Mouse (Mus musculus): Measurements from ENCODE around the gene Ski.

The Ski gene

DNA sequence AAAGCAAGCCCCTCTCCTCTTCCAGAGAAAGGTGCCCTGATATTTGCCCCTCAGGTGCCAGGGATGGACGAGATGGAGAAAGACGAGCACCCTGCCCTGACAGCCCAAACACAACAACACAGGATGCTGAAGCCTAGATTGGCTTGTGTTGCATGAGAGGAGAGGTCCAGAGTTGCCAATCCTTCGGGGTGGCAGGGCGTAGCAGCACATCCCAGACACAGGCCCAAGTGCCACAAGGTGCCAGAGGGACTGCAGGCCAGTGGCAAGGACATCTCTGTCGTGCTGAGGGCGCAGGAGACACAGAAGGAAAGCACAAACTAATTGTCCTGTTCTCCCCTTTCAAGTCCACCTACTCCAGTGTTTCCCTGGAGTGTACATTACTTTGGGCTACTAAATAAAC is 8.2 kb downstream of the Ski start:
- DNase-seq (ENCODE audit: low spot score) = no peak

DNA sequence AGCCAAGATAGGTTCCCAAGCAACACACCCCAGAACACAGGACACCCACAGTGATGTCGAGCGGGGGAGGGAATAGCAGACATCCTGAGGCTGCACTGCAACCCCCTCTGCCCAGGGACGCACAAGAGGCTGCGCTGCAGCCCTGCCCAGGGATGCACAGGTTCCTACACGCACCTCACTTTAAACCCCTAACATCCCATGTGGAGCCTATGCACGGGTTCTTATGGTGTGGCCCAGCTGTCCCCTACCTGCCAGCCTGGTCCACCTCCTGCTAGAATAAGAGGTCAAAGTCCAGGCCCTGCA is 8.7 kb downstream of the Ski start:
- no peak for DNase-seq (ENCODE audit: low spot score)

DNA sequence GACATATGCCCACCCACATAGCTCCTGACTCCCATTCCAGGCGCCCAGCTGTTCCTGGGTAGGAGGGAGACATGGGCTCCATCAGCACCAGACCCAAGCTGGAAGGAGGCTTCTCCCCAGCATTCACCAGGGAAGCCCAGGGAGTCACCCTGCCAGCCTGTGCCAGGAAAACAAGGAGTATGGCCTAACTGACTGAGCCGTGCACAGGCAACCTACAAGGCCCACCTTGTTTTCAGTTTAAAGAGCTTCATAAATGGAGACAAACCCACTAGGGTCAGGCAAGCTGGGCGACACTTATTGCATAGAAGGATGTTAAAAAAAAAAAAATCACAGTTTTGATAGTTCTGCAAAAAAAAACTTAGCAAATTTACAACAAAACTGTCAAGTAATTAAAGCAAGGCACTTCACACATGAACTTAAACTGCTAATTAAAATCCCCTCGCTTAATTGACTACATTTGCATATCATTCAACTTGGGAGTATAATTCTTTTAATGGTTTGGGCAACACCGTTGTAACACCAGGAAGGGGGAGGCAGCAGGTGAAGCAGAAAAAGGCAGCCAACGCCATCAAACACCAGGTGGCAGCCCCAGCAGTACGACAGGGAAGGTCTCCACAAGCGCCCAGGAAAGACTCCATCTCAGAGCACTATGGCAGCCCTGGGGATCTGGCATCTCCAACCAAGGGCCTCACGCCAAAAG is 9.2 kb downstream of the Ski start:
- DNase-seq (ENCODE audit: low spot score) = no peak

DNA sequence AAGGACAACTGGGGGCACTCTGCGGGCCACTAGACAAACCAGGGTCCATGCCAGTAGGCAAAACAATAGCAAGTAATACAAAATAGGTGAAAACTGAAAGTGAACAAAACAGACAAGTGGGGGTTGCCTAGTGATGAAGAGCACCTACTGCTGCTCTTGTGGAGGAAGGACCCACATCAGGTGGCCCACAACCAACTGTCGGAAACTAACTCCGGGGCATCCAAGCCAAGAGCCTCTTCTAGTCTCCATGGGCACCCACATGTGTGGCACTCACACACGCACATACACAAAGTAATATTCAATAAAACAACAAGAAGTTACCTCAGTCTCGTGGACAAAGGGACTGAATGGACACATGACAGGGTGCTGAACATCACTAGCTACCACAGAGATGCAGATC is 12.9 kb downstream of the Ski start:
- DNase-seq (ENCODE audit: low spot score) = peak; percentile 64

DNA sequence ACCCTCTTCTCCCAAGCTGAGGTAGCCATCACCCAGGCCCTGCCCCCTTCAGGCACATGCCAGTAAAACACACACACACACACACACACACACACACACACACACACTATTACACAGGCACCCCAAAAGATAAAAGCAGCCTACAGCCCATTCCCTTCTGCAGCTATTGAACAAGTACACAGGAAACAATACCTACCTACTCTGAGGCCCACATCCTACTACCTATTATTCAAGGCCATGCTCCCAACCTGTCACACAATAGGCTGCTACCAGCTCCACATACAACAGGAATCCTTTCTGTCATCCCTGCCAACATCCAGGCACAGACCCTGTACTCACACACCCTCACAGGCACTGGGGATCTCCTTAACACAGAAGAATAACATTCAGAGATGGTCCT is 13.3 kb downstream of the Ski start:
- no peak for DNase-seq (ENCODE audit: low spot score)

DNA sequence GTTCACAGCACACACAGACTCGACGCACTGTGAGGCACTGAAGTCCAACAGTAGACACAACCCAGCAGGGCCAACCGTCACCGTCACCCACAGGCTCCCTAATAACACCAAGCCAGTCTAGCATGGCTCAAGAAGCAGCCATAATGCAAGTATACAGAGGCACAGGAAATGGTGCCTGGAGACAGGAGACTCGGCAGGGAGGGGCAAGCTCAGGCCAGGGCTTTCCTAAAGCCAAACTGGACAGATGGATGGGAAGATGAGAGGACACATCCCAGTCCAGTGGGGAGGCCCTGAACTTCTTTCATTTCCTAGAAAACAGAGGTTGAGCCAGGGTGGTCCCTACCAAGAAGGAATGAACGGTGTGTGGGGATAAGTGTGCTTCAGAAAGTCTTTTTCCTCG is 13.8 kb downstream of the Ski start:
- no peak for DNase-seq (ENCODE audit: low spot score)

DNA sequence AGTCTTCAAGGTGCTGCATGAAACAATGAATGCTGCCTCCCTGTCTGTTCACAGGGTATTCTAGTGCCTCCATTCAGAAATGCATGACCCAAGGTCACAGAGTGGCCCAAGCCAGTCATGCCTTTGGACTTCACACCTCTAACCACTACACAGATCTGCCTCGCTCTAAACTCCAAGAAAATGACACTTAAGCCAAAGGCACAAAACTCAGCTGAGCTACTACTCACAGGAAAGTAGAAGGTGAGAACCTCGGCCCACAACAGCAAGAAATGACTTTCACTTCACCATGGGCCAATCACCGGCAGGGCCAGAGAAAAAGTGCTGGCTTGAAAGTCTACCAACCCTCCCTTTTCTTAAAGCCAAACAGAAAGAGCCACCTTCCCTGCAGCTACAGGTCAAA is 14.6 kb downstream of the Ski start:
- peak; percentile 39 for DNase-seq (ENCODE audit: low spot score)

DNA sequence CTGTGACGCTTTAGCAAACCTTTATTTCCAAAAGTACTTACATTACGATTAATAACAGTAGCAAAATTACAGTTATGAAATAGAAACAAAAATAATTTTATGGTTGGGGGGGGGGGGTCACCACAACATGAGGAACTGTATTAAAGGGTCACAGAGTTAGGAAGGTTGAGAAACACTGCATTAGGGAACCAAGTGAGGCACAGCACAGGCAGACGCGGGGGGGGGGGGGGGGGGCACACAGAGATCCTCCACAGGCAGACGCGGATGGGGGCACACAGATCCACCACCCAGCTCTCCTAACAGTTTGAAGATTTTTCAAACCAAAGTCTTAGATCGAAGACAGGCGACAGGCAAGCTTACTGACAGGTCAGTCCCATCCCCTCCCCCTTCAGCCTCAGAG is 15.9 kb downstream of the Ski start:
- no peak for DNase-seq (ENCODE audit: low spot score)

DNA sequence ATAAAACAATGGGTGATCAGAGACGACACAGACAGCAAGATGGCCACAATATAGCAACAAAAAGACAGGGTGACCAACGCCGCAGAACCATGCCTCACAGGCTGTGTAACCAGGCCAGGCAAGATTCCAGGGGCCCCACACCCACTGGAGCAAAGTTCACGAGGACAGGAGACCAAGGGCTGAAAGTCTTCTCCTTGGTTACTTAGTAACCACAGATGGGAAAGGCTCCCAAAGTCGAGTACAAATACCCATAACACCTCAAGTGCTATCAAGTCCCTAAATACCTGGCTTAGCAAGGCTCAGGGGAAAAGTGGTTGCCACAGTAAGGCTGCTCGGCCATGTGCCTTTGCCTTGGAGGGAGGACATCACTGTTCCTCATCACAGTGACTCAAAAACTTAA is 16.5 kb downstream of the Ski start:
- DNase-seq (ENCODE audit: low spot score) = no peak

DNA sequence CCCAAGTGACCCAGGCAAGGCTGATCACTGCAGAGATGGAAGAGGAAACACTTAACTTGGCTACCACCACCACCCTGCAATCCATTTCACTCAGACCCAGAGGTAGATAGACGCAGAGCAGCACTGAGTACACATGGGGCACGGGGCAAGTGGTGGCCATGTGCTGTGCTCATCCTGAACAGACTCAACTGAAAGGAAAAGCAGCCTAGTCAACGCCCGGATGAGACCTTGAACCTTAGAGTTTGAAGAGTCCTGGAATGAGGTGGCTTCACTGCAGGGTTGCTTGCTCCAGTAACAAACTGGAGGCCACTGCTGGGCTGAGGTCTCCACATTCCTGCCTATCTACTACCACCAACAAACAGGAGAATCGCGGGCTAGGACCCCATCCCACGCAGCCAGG is 20.6 kb downstream of the Ski start:
- DNase-seq (ENCODE audit: low spot score) = no peak

DNA sequence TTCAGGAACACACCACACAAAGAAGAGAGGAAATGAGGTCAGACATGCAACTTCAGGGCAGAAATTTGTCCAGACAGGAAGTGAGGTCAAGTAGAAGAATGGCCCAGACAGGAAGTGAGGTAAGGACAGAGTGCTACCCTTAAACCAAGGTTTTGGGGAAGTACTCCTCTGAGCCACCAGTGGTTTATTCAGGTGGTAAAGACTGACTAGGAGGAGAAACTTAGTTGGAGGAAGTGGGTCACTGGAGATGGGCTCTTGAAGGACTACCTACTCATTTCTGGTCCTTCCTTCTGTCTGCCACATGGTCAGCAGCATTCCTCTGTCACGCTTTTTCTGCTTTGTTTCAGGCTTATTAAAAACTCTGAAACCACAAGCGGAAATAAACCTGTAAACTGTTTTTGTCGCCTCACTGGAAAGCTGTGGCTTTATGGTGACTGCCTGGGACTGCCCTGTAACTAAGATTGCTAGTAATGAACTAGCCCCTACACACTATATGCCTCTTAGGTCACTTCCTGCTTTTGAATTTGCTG is 21.5 kb downstream of the Ski start:
- peak; percentile 92 for DNase-seq (ENCODE audit: low spot score)

DNA sequence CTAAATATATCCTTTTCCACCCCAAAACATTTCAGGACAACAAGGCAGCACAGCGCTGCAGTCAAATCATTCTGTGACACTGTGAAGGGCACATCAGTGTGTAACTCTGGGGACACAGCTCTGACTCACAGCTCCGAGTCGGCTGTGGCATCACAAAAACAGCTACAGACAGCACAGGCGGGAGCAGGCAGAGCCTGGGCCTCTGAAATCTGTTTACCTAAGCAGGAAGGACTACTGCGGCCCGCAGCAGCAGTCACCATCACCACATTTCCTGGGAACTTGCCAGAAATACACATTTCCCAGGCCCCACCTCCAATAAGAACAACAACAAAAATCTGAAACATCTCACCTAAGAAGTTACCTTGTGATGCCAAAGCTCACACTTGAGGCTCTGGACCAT is 24.7 kb downstream of the Ski start:
- DNase-seq (ENCODE audit: low spot score) = peak; percentile 84

DNA sequence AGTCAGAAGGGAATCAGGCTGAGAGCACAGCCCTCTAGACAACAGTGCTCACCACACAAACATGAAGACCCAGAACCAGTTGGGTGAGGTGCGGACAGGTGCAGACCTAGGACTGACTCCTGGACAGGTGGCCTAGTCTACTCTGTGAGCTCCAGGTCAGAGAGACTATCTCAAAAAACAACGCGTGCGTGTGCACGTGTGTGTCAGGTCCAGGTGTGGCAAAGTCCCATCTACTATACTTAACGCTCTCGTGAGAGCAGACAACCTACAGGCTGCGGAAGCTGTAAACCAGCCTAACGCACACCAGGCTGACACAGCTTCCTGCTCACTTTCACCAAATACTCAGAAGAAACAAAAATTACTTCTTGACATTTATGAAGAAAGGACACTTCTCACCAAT is 27.2 kb downstream of the Ski start:
- peak; percentile 59 for DNase-seq (ENCODE audit: low spot score)

DNA sequence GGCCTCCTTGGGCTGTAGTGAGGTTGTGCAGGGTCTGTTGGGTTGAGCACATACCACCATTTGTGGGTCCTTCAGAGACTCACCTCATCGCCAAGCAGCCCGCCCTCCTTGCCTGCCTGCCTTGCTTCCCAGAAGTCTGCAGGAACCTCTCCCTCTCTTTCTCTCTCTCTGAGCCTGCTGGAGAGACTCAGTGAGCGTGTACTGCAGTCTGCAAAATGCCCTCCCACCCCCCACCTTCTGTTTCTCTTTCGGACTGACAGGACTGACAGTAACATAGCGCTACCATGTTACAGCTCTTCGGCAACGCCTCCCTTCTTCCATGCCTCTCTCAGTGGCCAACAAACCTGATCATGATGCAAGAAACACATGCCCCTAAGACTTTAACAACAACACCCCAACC is 32.1 kb downstream of the Ski start:
- no peak for DNase-seq (ENCODE audit: low spot score)

DNA sequence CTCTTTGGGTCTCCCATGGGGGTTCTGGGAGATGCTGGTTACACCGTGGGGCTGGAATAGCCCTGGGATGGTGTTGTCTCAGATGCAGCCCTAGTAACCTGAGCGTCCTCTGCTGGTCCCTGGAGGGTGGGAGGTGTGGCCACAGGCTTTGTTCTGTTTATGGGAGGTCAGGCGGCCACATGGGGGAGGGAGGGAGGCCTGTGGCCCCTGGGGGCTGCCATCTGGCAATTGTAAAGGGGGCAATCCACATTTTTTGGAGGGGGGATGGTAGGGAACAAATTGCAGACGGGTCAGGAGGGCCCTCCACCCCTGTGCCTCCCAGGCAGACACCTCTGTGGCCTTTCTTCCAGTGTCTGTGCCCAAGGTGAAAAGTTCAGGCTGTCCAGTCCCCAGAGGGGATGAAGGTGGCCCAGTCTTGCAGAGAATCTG is 32.7 kb downstream of the Ski start:
- DNase-seq (ENCODE audit: low spot score) = no peak

DNA sequence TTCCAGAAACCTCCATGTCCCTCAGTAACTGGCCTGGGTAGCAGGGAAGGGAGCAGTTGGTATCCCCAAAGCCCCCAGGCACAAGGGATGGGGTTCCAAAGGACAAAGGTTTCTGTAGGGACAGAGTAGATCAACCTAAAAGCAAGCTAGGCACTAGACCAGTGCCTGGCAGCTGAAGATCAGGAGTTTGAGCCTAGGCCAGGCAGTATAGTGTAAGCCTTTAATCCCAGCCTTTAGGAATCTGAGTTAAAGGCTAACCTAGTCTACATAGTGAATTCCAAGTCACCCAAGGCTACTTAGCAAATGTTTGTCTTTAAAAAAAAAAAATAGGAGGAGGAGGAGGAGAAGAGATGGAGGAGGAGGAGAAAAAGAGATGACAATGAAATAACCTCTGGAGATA is 33.6 kb downstream of the Ski start:
- no peak for DNase-seq (ENCODE audit: low spot score)

DNA sequence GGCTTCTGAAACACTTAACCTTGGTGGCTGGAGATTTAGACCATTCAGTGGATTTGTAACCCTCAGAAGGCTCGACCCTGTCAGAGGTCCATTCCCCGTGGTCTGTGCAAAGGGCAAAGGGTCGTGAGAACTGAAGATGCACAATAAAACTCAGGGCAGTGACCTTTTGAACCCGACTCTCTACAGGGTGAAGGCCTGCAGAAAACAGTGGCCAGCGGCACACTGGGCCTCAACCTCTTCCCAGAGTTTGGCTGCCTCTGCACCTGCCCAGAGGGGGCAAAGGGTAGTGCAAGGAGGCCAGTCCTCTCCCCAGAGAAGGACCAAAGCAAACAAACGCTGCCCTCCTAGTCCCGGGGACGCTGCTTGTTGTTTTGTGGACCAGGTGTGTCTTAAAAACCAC is 34.1 kb downstream of the Ski start:
- no peak for DNase-seq (ENCODE audit: low spot score)

DNA sequence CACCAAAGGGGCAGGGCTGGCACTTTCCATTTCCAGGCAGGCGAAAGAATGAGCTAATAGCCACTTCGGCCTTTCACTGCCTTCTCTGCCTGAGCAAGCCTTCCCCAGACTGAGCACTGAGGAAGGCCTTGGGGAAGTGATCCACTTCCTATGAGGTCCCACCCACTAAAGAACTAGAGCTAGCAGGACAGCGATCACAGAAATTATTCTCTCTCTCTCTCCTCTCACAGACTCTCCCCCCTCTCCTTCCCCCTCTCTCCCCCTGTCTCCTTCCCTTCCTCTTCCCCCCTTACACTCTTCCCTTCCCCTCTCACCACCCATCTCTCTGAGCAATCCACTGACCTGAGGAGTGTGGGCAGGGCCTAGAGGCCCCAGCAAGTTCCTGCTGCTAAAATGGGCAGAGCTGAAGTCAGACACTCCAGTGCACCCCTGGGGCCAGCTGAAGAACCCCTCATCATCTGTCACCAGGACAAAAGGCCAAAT is 35.2 kb downstream of the Ski start:
- no peak for DNase-seq (ENCODE audit: low spot score)

DNA sequence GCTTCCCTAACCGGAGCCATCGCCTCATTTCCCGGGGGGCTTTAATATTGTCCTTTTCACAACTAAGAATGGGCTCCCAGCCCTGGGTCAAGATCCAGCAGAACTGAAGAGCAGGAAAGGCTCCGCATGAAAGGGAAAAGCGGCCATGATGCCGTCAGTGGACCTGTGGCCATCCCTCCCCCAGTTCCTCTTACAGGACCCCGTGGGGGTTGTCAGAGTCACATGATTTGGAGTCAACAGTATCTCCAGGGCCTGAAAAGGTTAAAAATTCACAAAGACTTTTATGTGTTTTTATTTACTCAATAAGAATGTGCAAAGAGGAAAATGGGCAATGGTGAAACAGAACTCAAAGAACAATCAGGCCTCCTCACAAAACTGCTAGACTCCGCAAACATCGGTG is 36.5 kb downstream of the Ski start:
- no peak for DNase-seq (ENCODE audit: low spot score)

DNA sequence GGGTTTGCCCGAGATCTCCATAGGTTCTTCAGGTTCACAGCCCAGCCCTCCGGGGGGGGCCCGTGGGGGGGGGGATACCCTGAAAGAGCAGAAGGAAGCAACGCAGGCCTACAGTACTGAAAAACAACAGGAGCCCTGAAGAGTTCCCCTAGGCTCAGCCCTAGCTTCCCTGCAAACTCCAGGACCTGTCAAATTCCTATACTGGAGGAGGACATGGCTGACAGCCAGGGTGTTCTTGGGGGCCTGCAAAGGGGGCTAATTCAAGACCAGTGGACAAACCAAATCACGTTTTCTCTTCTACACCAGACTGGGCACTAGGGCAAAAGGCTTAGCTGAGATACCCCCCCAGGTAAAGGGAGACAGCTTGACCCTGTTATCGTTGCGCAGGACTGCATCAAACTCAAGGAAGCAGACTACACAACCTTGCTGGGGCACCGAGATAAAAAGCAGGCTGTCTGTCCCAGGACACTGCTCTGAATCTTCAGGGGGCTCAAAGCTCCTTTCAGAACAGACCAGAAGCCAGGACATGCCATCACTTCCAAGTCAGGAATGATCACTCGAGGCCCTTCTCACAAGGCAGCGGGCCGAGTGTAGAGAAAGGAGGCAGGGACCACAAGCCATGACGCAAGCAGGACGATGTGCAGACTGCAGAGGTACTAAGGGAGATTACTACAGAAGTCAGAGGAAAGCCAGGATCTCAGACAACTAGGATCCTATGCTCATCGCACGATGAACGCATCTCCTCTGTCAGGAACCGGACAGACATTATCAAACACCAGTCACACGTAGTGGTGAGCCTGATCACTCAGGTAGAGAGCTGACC is 37.9 kb downstream of the Ski start:
- DNase-seq (ENCODE audit: low spot score) = no peak

DNA sequence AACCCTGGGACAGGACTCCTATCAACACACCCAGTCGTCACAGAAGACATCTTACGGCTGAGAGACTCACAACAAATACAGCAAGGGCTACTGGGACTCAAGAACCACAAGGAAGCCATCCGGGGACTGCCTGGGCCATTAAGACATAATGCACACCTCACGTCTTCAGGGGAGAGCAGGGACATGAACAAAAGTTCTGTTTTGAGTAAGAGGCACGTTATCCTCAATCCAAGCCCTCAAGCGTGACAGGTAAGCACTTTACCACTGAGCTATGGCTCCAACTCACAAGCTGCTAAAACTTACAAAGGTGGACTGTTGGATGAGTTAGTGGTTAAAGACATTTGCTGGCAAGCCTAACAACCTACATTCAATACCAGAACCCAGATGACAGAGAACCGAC is 39.2 kb downstream of the Ski start:
- DNase-seq (ENCODE audit: low spot score) = no peak

DNA sequence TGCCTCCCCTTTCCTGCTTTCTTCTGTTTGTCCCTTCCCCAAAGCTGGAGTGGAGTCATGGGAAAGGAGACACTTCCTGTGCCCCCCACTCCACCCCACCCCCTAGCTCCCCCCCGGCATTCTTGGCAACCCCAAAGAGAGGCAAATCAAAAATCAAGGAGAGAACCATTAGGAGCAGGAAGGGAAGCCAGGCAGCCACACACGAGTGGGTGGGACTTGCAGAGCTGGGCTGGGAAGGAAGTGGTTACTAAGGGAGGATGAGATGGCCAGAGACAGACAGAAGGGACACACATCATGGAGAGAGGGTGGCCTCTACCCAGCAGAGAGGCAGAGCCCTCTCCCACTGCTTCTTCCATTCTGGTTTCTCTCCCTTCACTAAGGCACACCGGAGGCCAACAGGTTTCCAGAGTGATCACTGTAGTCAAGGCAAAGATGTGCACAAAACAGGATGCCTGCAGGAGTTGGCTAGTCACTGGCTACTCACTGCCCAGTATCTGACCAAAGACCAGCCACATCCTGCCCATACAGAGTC is 43.3 kb downstream of the Ski start:
- DNase-seq (ENCODE audit: low spot score) = no peak

DNA sequence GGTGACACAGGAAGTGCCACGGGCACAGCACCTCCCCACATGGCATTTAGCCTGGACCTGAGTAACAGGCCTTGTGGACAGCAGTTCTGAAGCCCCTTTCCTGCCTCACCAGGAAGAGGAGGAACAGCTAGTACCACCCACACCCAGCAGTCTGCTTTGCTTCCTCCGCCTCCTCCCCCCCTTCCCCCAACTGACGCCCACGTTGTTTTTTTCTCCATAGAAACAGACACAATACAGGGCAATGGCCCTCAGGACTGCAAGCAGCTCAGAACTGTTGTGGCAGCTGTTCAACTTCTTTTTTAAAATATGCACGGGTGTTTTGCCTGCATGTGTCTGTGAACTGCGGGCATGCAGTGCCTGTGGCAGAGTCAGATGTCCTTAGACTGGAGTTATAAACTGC is 44.1 kb downstream of the Ski start:
- DNase-seq (ENCODE audit: low spot score) = peak; percentile 87
